Mouse (Mus musculus) embryonic facial prominence, embryonic 12.5 days (tissue): ENCODE data around the gene Gm19345. TPM values are rescaled to one million over a fixed set of nuclear protein-coding genes. Genes with fewer than 3 reads are reported as not detected.

ENCODE experiments used
- ATAC-seq: fragments of 200-750 bp; cut with Nextera tagmentation; 2 replicates; pipeline ENCODE4 v1.8.0; 2017; ENCODE audit not compliant: insufficient number of reproducible peaks, insufficient read depth, low FRiP score, low TSS enrichment
- H3K27ac ChIP-seq: fragments of 300-500 bp; sonication (generic); 2 replicates; pipeline ENCODE4 v1.5.1; 2016; ENCODE audit warnings: mild to moderate bottlenecking
- H3K27me3 ChIP-seq: fragments of 300-500 bp; sonication (generic); 2 replicates; pipeline ENCODE4 v1.6.1; 2016; ENCODE audit warnings: mild to moderate bottlenecking, moderate library complexity
- H3K36me3 ChIP-seq: fragments of 300-500 bp; sonication (generic); 2 replicates; pipeline ENCODE4 v1.6.1; 2016; ENCODE audit warnings: mild to moderate bottlenecking
- H3K4me1 ChIP-seq: fragments of 300-500 bp; sonication (generic); 2 replicates; pipeline ENCODE4 v1.6.1; 2016
- H3K4me2 ChIP-seq: fragments of 300-500 bp; sonication (generic); replicated peaks from 2 replicates; pipeline ENCODE4 v1.6.1; 2016; ENCODE audit warnings: mild to moderate bottlenecking, moderate library complexity
- H3K4me3 ChIP-seq: fragments of 300-500 bp; sonication (generic); 2 replicates; pipeline ENCODE4 v1.5.1; 2016; ENCODE audit warnings: mild to moderate bottlenecking
- H3K9ac ChIP-seq: fragments of 300-500 bp; sonication (generic); 2 replicates; pipeline ENCODE4 v1.6.1; 2016; ENCODE audit warnings: mild to moderate bottlenecking, moderate library complexity
- H3K9me3 ChIP-seq: fragments of 300-500 bp; sonication (generic); 2 replicates; pipeline ENCODE4 v1.6.1; 2016; ENCODE audit warnings: mild to moderate bottlenecking, moderate library complexity
- WGBS: fragments of 180-500 bp; shearing (Covaris S2); methylation state at CpG from one replicate; pipeline ENCODE4 v1.1.7; 2016; 5-methylcytosine and 5-hydroxymethylcytosine counted together
- polyA plus RNA-seq: library from polyadenylated mRNA; unstranded; fragments of >200 nt; fragmentation: Nextera tagmentation; extraction: Ambion mirVana; gene quantifications from 2 replicates; pipeline ENCODE4 v1.2.1, GENCODE M21; 2016

Gm19345 gene
- polyA plus RNA-seq, 1 experiment from 2014 or later = 0.20 TPM

GRCm38 (mm10) chr7:19818440-19818839, 33.4 kb upstream of the Gm19345 start:
- Histone ChIP-seq H3K27me3 (peaks cover 29% of the 10 kb centered on the region), H3K9ac (no peak overlapping the region), H3K4me1 (peaks cover 39% of the 10 kb centered on the region), H3K36me3 (no peaks in the 10 kb centered on the region), H3K4me2 (no peak overlapping the region), H3K9me3 (no peaks in the 10 kb centered on the region), H3K4me3 (no peak overlapping the region), H3K27ac (no peak overlapping the region)
- no peak for ATAC-seq
- WGBS = 80% methylated on average over 5 of the region's 5 CpGs

- Histone ChIP-seq H3K27me3 (peaks cover 32% of the 10 kb centered on the region), H3K36me3 (no peaks in the 10 kb centered on the region), H3K9ac (no peak overlapping the region), H3K4me1 (peaks cover 43% of the 10 kb centered on the region), H3K4me3 (no peak overlapping the region), H3K4me2 (no peak overlapping the region), H3K9me3 (no peaks in the 10 kb centered on the region), H3K27ac (no peak overlapping the region)
- ATAC-seq = no peak
- 86% methylated on average over 7 of the region's 7 CpGs for WGBS
Measured at GRCm38 (mm10) chr7:19818875-19819274, 32.9 kb upstream of the Gm19345 start.

DNA sequence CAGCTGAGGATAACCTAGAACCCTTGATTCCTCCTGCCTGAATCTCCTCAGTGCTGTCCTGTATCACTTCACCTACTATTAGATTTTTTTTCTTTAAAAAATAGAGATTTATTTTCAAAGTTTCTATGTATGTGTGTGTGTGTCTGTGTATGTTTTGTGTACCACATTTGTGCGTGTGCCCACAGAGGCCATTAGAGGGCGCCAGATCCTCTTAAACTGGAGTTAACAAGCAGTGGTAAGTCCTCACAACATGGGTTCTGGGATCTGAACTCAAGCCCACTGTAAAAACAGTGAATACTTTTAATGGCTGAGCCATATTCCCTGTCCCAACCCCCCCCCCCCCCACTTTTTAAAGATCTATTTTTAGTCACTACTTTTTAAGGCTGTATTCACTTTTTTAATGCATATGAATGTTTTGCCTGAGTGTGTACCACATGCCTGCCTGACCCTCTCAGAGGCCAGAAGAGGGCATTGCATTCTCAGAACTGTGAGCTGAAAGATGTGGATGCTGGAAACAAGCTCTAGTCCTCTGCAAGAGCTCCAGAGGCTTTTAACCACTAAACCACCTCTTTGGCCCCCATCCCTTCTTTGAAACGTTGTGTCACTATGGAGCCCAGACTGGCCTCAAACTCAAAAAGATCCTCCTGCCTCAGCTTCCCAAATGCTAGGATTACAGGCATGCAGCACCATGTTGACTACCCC, 31.3 kb upstream of the Gm19345 start:
- Histone ChIP-seq H3K36me3 (no peaks in the 10 kb centered on the region), H3K4me2 (no peak overlapping the region), H3K9ac (no peak overlapping the region), H3K9me3 (no peaks in the 10 kb centered on the region), H3K4me3 (no peak overlapping the region), H3K27ac (no peak overlapping the region), H3K4me1 (peaks cover 51% of the 10 kb centered on the region), H3K27me3 (peaks cover 32% of the 10 kb centered on the region)
- 71% methylated on average over 3 of the region's 3 CpGs for WGBS
- no peak for ATAC-seq

DNA sequence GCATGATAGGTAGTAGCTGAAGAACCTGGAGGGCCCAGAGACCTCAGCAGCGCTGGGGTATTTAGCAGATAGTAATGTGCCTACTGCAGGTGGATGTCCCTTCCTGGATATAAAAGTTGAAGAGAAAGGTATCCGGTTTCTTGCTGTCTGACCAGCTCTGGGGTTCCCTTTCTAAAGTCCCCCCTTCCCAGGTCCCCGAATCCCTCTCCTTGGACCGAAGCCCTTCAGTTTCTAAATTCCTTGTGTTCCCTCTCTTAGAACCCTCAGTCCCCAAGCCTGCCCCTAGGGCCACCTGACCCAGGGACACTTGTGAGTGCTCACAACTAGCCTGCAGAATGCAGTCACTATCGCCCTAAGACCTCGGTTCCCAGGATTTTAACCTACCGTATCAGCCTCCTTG, 30.2 kb upstream of the Gm19345 start:
- peak overlapping the region; percentile 72 for H3K4me2 ChIP-seq
- ATAC-seq = no peak

DNA sequence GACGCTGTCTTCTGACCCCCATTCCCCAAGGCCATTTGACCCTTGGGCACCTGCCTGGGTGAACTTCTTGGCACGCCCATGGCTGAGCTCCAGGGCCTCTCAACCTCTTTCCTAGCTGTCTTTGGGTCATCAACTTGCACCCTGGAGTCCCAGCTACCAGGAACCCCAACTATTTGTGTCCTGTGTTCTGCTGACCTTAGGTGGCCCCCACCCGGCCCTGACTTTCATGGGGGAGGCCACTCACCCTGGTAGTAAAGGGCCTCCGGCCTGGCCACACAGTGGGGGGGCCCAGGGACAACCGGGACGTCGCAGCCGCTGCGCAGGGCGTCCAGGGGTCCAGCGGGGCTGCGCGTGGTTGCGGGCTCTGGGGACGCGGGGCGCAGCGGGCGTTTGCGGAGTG, 29.6 kb upstream of the Gm19345 start:
- 4% methylated on average over 20 of the region's 20 CpGs for WGBS
- Histone ChIP-seq H3K36me3 (no peaks in the 10 kb centered on the region), H3K9me3 (no peaks in the 10 kb centered on the region), H3K27me3 (peaks cover 32% of the 10 kb centered on the region), H3K4me1 (peaks cover 41% of the 10 kb centered on the region), H3K9ac (peak overlapping the region; percentile 51), H3K4me3 (peak overlapping the region; percentile 39), H3K4me2 (peak overlapping the region; percentile 72), H3K27ac (no peak overlapping the region)
- no peak for ATAC-seq

More for the DNA sequence above, 30.2 kb upstream of the Gm19345 start:
- WGBS = 48% methylated on average over 7 of the region's 7 CpGs
- Histone ChIP-seq H3K4me3 (no peak overlapping the region), H3K9me3 (no peaks in the 10 kb centered on the region), H3K4me1 (peaks cover 43% of the 10 kb centered on the region), H3K27ac (no peak overlapping the region), H3K36me3 (no peaks in the 10 kb centered on the region), H3K27me3 (peaks cover 32% of the 10 kb centered on the region), H3K9ac (no peak overlapping the region)

DNA sequence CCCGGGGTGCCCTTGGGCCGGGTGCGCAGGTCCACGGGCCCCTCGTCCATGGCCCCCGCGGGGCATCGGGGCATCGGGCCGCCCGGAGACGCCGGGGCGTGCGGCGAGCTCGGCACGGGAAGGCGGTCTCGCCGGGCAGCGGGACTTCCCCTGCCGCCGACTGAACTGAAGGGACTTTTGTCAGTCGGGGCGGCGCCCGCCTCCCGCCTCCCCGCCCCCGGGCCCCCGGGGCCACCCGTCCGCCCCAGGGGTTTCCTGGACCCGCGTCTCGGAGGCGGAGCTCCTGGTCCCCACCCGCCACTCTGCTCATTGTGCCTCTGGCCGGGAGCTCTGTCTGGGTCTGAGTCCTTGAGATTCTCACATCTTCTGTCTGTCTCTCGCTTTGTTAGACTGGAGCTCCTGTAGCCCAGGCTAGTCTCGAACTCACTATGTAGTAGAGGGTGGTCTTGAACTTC, 29.2 kb upstream of the Gm19345 start, which contains the start of gene Bcl3:
Bcl3 (minus strand) TSS at position 167 of the 455 bp plus-strand sequence.
- Histone ChIP-seq H3K27me3 (peaks cover 32% of the 10 kb centered on the region), H3K9ac (peak within 1 kb of the TSS; percentile 51), H3K27ac (peak within 1 kb of the TSS; percentile 83), H3K4me3 (peak within 1 kb of the TSS; percentile 39), H3K4me2 (peak within 1 kb of the TSS; percentile 72), H3K4me1 (peaks cover 37% of the 10 kb centered on the region), H3K36me3 (no peaks in the 10 kb centered on the region), H3K9me3 (no peaks in the 10 kb centered on the region)
- no peak for ATAC-seq
- 2% methylated on average over 35 of the region's 42 CpGs for WGBS

GRCm38 (mm10) chr7:19823256-19824181, 28.3 kb upstream of the Gm19345 start:
- no peak overlapping the region for H3K9ac ChIP-seq
- WGBS = 21% methylated on average over 16 of the region's 16 CpGs
- H3K36me3 ChIP-seq = no peaks in the 10 kb centered on the region
- H3K4me2 ChIP-seq = peak overlapping the region; percentile 30
- peaks cover 32% of the 10 kb centered on the region for H3K4me1 ChIP-seq
- ATAC-seq = peak; percentile 70
- H3K9me3 ChIP-seq = no peaks in the 10 kb centered on the region
- H3K27ac ChIP-seq = peak overlapping the region; percentile 83
- peaks cover 32% of the 10 kb centered on the region for H3K27me3 ChIP-seq
- H3K4me3 ChIP-seq = no peak overlapping the region

DNA sequence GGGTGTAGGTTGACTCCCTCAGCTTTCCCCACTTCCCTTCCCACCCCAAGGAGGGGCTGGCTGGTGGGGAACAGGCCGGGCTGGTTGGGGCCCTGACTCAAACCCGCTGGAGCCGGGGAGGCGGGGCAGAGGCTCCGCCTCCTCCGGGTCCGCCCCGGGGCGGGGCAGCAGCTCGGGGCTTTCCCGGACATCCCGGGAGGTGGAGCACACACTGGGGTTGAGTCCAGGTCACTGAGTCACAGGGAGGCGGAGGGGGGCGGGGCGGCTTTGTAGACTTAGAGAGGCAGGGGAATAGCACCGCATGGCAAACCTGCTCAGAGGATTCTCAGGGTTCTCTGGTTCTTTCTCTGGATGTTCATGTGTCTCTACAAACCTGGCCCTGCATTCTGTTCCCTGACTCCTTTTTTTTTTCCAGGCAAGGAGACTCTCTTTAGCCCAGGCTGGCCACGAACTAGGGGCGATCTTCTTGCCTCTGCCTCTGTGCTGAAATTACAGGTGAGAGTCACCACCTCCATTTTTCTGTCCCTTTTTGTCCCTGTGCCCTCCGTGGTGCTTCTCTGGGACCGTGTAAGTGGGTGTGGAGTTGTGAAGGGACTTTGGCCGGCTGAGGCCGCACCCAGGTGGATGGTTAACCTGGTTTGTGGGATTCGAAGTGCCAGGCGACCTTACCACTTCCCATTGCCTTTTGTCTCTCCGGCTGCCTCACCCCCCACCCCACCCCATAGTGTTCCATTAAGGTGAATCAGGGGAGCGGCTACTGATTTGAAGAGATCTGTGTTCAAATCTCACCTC, 27.4 kb upstream of the Gm19345 start:
- Histone ChIP-seq H3K4me2 (peak overlapping the region; percentile 30), H3K27ac (peak overlapping the region; percentile 83), H3K36me3 (no peaks in the 10 kb centered on the region), H3K4me1 (peaks cover 32% of the 10 kb centered on the region), H3K9ac (no peak overlapping the region), H3K4me3 (no peak overlapping the region), H3K9me3 (no peaks in the 10 kb centered on the region), H3K27me3 (peaks cover 32% of the 10 kb centered on the region)
- WGBS = 22% methylated on average over 26 of the region's 26 CpGs
- peak; percentile 81 for ATAC-seq

DNA sequence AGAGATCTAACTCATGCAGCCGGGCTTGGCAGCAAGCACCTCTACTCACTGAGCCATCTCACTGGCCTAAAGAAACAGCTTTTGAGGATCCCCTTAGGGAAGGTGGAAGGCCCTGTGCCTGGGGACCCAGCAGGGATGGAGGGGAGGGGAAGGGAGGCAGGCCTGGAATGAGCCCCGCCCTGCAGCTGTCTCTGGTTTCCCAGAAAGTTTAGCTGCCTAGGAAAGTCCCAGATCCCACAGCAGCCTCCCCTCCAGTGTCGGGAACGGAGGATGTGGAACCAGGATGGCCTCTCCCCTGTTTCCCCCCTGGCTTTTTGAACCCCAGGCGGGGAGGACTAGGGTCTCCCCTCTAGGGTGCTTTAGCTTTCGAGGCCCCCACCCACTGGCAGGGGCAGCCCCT, 25.0 kb upstream of the Gm19345 start:
- WGBS = 20% methylated on average over 6 of the region's 6 CpGs
- Histone ChIP-seq H3K36me3 (no peaks in the 10 kb centered on the region), H3K4me1 (peaks cover 38% of the 10 kb centered on the region), H3K9me3 (no peaks in the 10 kb centered on the region), H3K4me3 (no peak overlapping the region), H3K27ac (no peak overlapping the region), H3K27me3 (peaks cover 20% of the 10 kb centered on the region), H3K4me2 (no peak overlapping the region), H3K9ac (0 out of 2 replicates have a peak overlapping the region, but pooled peaks have one; percentile 10)
- no peak for ATAC-seq

DNA sequence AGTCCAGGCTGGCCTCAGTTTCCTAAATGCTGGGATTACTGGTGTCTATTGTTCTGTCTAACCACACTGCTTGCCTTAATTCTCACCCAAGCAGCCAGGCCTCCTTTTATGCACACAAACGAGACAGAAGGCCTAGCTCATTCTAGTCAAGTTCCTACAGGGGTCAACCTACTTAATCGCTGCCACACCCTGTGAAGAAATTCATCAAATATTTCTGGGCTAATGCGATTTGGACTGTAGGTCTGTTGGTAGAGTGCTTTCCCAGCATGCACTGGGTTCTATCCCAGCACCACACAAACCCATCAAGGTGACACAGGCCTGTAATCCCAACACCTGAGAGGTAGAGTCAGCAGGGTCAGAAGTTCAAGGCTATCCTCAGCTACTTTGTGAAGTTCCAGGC, 22.1 kb upstream of the Gm19345 start:
- 81% methylated on average over 3 of the region's 3 CpGs for WGBS
- H3K4me2 ChIP-seq = no peak overlapping the region
- H3K4me3 ChIP-seq = no peak overlapping the region
- no peaks in the 10 kb centered on the region for H3K27me3 ChIP-seq
- no peaks in the 10 kb centered on the region for H3K36me3 ChIP-seq
- no peak overlapping the region for H3K9ac ChIP-seq
- H3K27ac ChIP-seq = no peak overlapping the region
- ATAC-seq = no peak
- H3K4me1 ChIP-seq = peaks cover 14% of the 10 kb centered on the region
- H3K9me3 ChIP-seq = no peaks in the 10 kb centered on the region

- H3K27me3 ChIP-seq = no peaks in the 10 kb centered on the region
- no peak overlapping the region for H3K27ac ChIP-seq
- no peak overlapping the region for H3K4me2 ChIP-seq
- H3K9me3 ChIP-seq = no peaks in the 10 kb centered on the region
- H3K4me3 ChIP-seq = no peak overlapping the region
- WGBS = 29% methylated on average over 13 of the region's 13 CpGs
- ATAC-seq = no peak
- H3K9ac ChIP-seq = no peak overlapping the region
- no peaks in the 10 kb centered on the region for H3K36me3 ChIP-seq
- H3K4me1 ChIP-seq = peaks cover 12% of the 10 kb centered on the region
Measured at GRCm38 (mm10) chr7:19830682-19831156, 21.1 kb upstream of the Gm19345 start.
